Mouse (Mus musculus): ENCODE measurements around the gene Asb18. TPM values are rescaled to one million over a fixed set of nuclear protein-coding genes. Genes with fewer than 3 reads are reported as not detected.

The Asb18 gene
- polyA plus RNA-seq, 1 experiment from 2014 or later: 0.04 TPM

Other genes with a start within 250 kb of the Asb18 start
- gene Gbx2, start 83.5 kb downstream of the Asb18 start, polyA plus RNA-seq (2014; fragmentation: Nextera tagmentation; extraction: Ambion mirVana): 1.3 and 1.6 TPM in 2 replicates
- gene Iqca, start 138.7 kb upstream of the Asb18 start, polyA plus RNA-seq (2014; fragmentation: Nextera tagmentation; extraction: Ambion mirVana): 0.18 and 0.27 TPM in 2 replicates
- 22.5 and 26.0 TPM in 2 replicates for gene Ackr3, start 189.3 kb upstream of the Asb18 start, polyA plus RNA-seq (2014; fragmentation: Nextera tagmentation; extraction: Ambion mirVana)

Measured in limb, embryonic 11.5 days (tissue).